Mouse (Mus musculus): ENCODE data around the gene Gm28230. TPM values are rescaled to one million over a fixed set of nuclear protein-coding genes. Genes with fewer than 3 reads are reported as not detected.
A peak's percentile ranks its signal among the peaks of the same experiment; 100 is the strongest.

Gene Gm28230
- total and polyA plus RNA-seq, 2 experiments from 2014 or later: 1.6 TPM; not detected in 1

DNA sequence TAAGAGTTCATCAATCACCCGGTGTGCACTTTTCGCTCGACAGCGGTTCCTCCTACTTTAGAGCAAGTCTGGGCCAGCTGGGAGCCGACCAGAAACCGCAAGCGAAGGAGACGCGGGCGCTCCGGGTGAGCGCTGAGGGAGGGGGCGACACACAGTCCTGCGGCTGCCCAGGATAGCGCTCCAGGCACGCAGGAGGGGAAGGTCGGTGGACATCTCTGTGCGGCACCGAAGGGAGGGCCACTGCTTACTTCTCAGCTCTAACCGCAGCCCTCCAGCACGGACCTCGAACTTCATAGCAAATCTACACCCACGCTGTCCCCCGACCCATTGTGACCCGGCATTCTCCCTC, 26.6 kb downstream of the Gm28230 start:
- Histone ChIP-seq H3K9ac (replicated peaks; ENCODE audit: low read depth, low read length) (no peak overlapping the region), H3K36me3 (replicated peaks; ENCODE audit: control insufficient read depth, insufficient read depth, low read length) (no peaks in the 10 kb centered on the region), H3K4me3 (ENCODE audit: low read depth, low read length) (peak overlapping the region; percentile 25), H3K27ac (ENCODE audit: low read depth) (no peak overlapping the region), H3K9me3 (replicated peaks; ENCODE audit: control insufficient read depth, low read length) (no peaks in the 10 kb centered on the region), H3K27me3 (ENCODE audit: control insufficient read depth, insufficient read depth, low read length) (peaks cover 99% of the 10 kb centered on the region), H3K4me1 (ENCODE audit: control insufficient read depth, insufficient read depth) (peaks cover 4% of the 10 kb centered on the region; the same call in 1 of the 2 replicates), H3K4me2 (ENCODE audit: low read depth, low read length) (peak overlapping the region; percentile 45)
- TF ChIP-seq EP300 (IDR thresholded peaks at IDR 0.05; ENCODE audit: low read depth) (no peak), CTCF (IDR thresholded peaks at IDR 0.05; ENCODE audit: low read depth) (no peak)
- no peak for DNase-seq (ENCODE audit: low spot score)
- no peak for ATAC-seq (ENCODE audit: insufficient read depth, low read depth)
- WGBS: 2% methylated on average over 25 of the region's 25 CpGs

DNA sequence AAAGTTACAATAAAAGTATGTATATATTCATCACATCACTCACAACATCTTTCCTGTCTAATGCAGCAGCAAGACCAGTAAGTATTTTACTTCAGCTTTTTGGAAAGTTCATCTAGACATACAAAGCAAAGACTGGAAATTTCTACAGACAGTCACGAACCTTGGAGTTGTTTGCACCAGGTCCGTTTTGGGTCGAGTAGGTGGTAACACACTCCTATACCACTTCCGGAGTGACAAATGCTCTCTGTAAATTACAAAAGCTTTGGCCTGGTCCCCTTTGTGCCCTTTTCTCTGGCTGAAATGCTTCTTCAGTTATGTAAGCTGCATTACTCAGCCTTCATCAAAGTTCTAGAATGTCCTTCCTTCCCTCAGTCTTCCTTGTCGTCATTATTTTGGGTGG, 27.2 kb downstream of the Gm28230 start:
- Histone ChIP-seq H3K27ac (ENCODE audit: low read depth) (no peak overlapping the region), H3K9ac (replicated peaks; ENCODE audit: low read depth, low read length) (no peak overlapping the region), H3K36me3 (replicated peaks; ENCODE audit: control insufficient read depth, insufficient read depth, low read length) (no peaks in the 10 kb centered on the region), H3K4me1 (ENCODE audit: control insufficient read depth, insufficient read depth) (peaks cover 4% of the 10 kb centered on the region; the same call in 1 of the 2 replicates), H3K4me2 (ENCODE audit: low read depth, low read length) (no peak overlapping the region), H3K4me3 (ENCODE audit: low read depth, low read length) (no peak overlapping the region), H3K27me3 (ENCODE audit: control insufficient read depth, insufficient read depth, low read length) (peaks cover 93% of the 10 kb centered on the region), H3K9me3 (replicated peaks; ENCODE audit: control insufficient read depth, low read length) (no peaks in the 10 kb centered on the region)
- TF ChIP-seq CTCF (IDR thresholded peaks at IDR 0.05; ENCODE audit: low read depth) (no peak), EP300 (IDR thresholded peaks at IDR 0.05; ENCODE audit: low read depth) (no peak)
- ATAC-seq (ENCODE audit: insufficient read depth, low read depth) (no peak), DNase-seq (ENCODE audit: low spot score) (no peak)
- WGBS: 42% methylated on average over 5 of the region's 5 CpGs

DNA sequence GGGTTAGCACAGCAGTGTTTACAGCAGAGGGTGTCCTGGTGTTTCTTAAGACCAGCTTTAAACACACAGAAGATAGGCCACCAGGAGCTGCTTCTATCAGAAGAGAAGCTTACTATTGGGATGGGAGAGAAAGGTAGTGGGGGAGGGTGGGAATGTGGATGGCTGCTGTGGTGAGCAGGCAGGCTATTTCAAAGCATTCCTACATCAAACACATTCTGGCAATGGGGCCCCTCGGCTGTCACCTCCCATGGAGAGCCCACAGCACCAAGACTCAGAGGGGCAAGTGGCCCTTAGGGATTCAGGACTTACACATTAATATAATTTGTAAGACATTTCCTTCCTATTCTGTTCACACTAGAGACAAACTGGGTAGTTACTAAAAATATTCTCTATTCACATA, 33.6 kb downstream of the Gm28230 start:
- H3K4me1 ChIP-seq (ENCODE audit: control insufficient read depth, insufficient read depth): peaks cover 11% of the 10 kb centered on the region
- TF ChIP-seq CTCF (IDR thresholded peaks at IDR 0.05; ENCODE audit: low read depth) (no peak), EP300 (IDR thresholded peaks at IDR 0.05; ENCODE audit: low read depth) (no peak)
- H3K36me3 ChIP-seq (replicated peaks; ENCODE audit: control insufficient read depth, insufficient read depth, low read length): no peaks in the 10 kb centered on the region
- no peaks in the 10 kb centered on the region for H3K9me3 ChIP-seq (replicated peaks; ENCODE audit: control insufficient read depth, low read length)
- no peak overlapping the region for H3K9ac ChIP-seq (replicated peaks; ENCODE audit: low read depth, low read length)
- H3K27ac ChIP-seq (ENCODE audit: low read depth): no peak overlapping the region
- H3K4me3 ChIP-seq (ENCODE audit: low read depth, low read length): no peak overlapping the region
- DNase-seq (ENCODE audit: low spot score) (no peak), ATAC-seq (ENCODE audit: insufficient read depth, low read depth) (no peak)
- WGBS: 24% methylated on average over 1 of the region's 1 CpGs
- H3K4me2 ChIP-seq (ENCODE audit: low read depth, low read length): no peak overlapping the region
- peaks cover 85% of the 10 kb centered on the region for H3K27me3 ChIP-seq (ENCODE audit: control insufficient read depth, insufficient read depth, low read length)

DNA sequence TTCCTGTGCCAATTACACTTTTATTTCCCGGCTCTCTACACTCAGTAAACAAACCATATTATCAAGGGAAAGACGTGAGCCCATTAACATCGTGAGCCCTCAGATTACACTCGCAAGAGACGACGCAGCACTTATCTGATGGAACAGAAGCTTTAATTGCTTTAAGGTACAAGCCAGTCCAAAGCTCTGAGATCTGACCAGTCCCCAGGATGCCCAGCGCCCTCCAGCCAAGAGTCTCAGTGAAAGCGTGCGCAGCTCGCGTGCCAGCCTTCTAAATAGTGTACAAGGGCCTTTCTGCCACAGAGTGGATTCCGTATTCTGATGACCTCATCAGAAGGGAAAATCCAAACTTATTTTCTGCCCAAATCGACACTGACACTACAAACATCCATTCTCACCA, 35.4 kb downstream of the Gm28230 start:
- Histone ChIP-seq H3K27me3 (ENCODE audit: control insufficient read depth, insufficient read depth, low read length) (peaks cover 84% of the 10 kb centered on the region), H3K27ac (ENCODE audit: low read depth) (no peak overlapping the region), H3K4me3 (ENCODE audit: low read depth, low read length) (no peak overlapping the region), H3K9me3 (replicated peaks; ENCODE audit: control insufficient read depth, low read length) (no peaks in the 10 kb centered on the region), H3K9ac (replicated peaks; ENCODE audit: low read depth, low read length) (no peak overlapping the region), H3K36me3 (replicated peaks; ENCODE audit: control insufficient read depth, insufficient read depth, low read length) (no peaks in the 10 kb centered on the region), H3K4me2 (ENCODE audit: low read depth, low read length) (no peak overlapping the region), H3K4me1 (ENCODE audit: control insufficient read depth, insufficient read depth) (peaks cover 11% of the 10 kb centered on the region)
- TF ChIP-seq EP300 (IDR thresholded peaks at IDR 0.05; ENCODE audit: low read depth) (no peak), CTCF (IDR thresholded peaks at IDR 0.05; ENCODE audit: low read depth) (no peak)
- ATAC-seq (ENCODE audit: insufficient read depth, low read depth) (no peak), DNase-seq (ENCODE audit: low spot score) (no peak)
- WGBS: 5% methylated on average over 13 of the region's 13 CpGs

DNA sequence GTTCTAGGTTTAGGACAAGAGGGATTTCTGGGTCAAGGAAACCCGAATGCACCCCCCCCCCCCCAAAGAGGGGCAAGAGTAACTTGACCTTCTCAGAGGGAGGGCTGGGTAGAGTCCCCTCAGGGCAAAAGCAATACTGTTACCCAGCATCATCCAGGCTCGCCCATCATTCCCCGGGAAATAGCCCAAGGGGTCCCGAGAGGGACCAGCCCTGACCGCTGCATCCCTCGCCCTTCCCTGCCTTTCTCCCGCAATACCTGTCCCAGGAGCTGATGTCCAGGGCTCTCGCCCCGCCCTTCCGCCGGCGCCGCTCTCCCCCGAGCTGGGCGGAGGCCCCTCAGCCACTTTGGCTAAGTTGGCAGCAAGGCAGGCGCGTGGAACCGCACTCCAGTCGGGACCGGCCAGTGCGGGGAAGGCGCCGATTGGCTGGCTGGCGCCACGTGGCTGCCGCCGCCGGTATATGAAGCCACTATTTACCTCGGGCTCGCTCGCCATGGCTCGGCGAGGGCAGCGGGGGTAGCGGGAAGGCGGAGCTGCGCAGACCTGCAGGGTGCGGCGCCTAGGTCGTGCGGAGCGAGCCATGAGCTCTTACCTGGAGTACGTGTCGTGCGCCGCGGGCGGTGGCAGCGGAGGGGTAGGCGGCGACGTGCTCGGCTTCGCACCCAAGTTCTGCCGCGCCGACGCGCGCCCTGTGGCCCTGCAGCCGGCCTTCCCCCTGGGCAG, 36.2 kb downstream of the Gm28230 start, which contains the start of gene Hoxd1:
Gene Hoxd1 (plus strand): TSS at position 459 of the 723 bp plus-strand sequence.
- TF ChIP-seq EP300 (IDR thresholded peaks at IDR 0.05; ENCODE audit: low read depth): no peak
- TF ChIP-seq CTCF (IDR thresholded peaks at IDR 0.05; ENCODE audit: low read depth): no peak
- WGBS: 2% methylated on average over 52 of the region's 61 CpGs
- Histone ChIP-seq H3K27me3 (ENCODE audit: control insufficient read depth, insufficient read depth, low read length) (peaks cover 81% of the 10 kb centered on the region), H3K9ac (replicated peaks; ENCODE audit: low read depth, low read length) (no peak within 1 kb of the TSS), H3K4me3 (ENCODE audit: low read depth, low read length) (peak within 1 kb of the TSS; percentile 51), H3K4me1 (ENCODE audit: control insufficient read depth, insufficient read depth) (peaks cover 11% of the 10 kb centered on the region), H3K36me3 (replicated peaks; ENCODE audit: control insufficient read depth, insufficient read depth, low read length) (no peaks in the 10 kb centered on the region), H3K4me2 (ENCODE audit: low read depth, low read length) (peak within 1 kb of the TSS; percentile 70), H3K27ac (ENCODE audit: low read depth) (no peak within 1 kb of the TSS), H3K9me3 (replicated peaks; ENCODE audit: control insufficient read depth, low read length) (no peaks in the 10 kb centered on the region)
- no peak for DNase-seq (ENCODE audit: low spot score)
- no peak for ATAC-seq (ENCODE audit: insufficient read depth, low read depth)
